Mouse (Mus musculus): ENCODE data around the gene Shmt1.

DNA sequence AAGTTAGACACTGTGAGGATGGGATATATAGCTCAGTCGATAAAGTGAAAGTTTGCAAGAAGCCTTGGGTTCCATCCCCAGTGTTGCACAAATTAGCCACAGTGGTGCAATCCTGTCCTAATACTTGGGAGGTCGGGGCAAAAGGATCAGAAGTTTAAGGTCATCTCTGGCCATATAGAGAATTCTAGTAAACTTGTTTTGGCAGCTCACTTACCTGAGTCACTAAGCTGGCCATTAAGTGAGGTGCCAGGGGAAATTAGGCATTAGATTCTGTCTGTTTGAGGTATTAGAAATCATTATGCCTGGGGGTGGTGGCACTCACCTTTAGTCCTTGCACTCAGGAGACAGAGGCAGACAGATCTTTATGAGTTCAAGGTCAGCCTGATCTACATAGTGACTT lies 12.3 kb upstream of the Shmt1 start:
- no peak for TF ChIP-seq CTCF (IDR thresholded peaks at IDR 0.05; ENCODE audit: low read depth, low read length)
- no peak for TF ChIP-seq POLR2A (IDR thresholded peaks at IDR 0.05; ENCODE audit: extremely low read depth, insufficient read depth, low read length)
